Mouse (Mus musculus) C2C12 (cell line): ENCODE results near the gene Rnf123.

Experiments used
- CEBPB ChIP-seq: IDR thresholded peaks from one replicate; pipeline ENCODE4 v1.6.1; 2011; ENCODE audit warnings: low read depth, mild to moderate bottlenecking, control low read depth, moderate library complexity
- CTCF ChIP-seq: IDR thresholded peaks from one replicate; pipeline ENCODE4 v1.5.1; 2011; ENCODE audit not compliant: control insufficient read depth, insufficient read depth, insufficient read length
- FOSL1 ChIP-seq: IDR thresholded peaks from one replicate; pipeline ENCODE4 v1.8.0; 2011; ENCODE audit warnings: mild to moderate bottlenecking, low read length; ENCODE audit not compliant: poor library complexity, insufficient read depth, severe bottlenecking
- MAX ChIP-seq: IDR thresholded peaks from one replicate; pipeline ENCODE4 v1.6.1; 2011; ENCODE audit warnings: mild to moderate bottlenecking, control low read depth
- MYOD1 ChIP-seq: IDR thresholded peaks from one replicate; pipeline ENCODE4 v1.6.1; 2011; ENCODE audit warnings: low read depth; ENCODE audit not compliant: control insufficient read depth, insufficient read length
- MYOG ChIP-seq: IDR thresholded peaks from one replicate; pipeline ENCODE4 v1.6.1; 2011; ENCODE audit not compliant: control insufficient read depth, insufficient read length; ENCODE audit errors: extremely low read depth
- USF1 ChIP-seq: IDR thresholded peaks from one replicate; pipeline ENCODE4 v1.6.1; 2011; ENCODE audit warnings: low read depth, mild to moderate bottlenecking, control low read depth, moderate library complexity

- TF ChIP-seq CTCF (no peak), MAX (no peak), USF1 (no peak), CEBPB (no peak), FOSL1 (no peak), MYOD1 (no peak), MYOG (no peak)
Observed at GRCm38 (mm10) chr9:108090611-108091120, 7.5 kb upstream of the Rnf123 start.
